Mouse (Mus musculus): ENCODE results near the gene Hoxb3. TPM values are rescaled to one million over a fixed set of nuclear protein-coding genes. Genes with fewer than 3 reads are reported as not detected.

Hoxb3 gene
- polyA plus RNA-seq, 1 experiment from 2014 or later, result 53.8 TPM

- POLR2A ChIA-PET, result interaction anchor here (0.6 to 3.2 kb wide), 8 partner anchors 8 to 405 kb away, joined by 3 to 21 read pairs (median 4); partner anchors contain the start of gene Hoxb2
- DNase-seq (ENCODE audit: low read depth, low spot score), result no peak
Observed at GRCm38 (mm10) chr11:96332105-96332504, 9.0 kb downstream of the Hoxb3 start.

GRCm38 (mm10) chr11:96332618-96333032 lies 9.5 kb downstream of the Hoxb3 start:
- TF ChIP-seq CTCF (IDR thresholded peaks at IDR 0.05), result no peak
- ChIA-PET POLR2A (interaction anchor here (0.6 to 3.2 kb wide), 11 partner anchors 8 to 405 kb away, joined by 3 to 21 read pairs (median 5); partner anchors contain the start of gene Hoxb2), CTCF (interaction anchor here (1.1 to 1.7 kb wide), 3 partner anchors 12 to 20 kb away, joined by 3 to 4 read pairs (median 4); no protein-coding TSS in a partner anchor)
- in situ Hi-C loops (cut with MboI; ENCODE audit: low pct_unique_long_range_greater_than_20kb), result no loop called here
- H3K27me3 ChIP-seq, result no peaks in the 10 kb centered on the region
- DNase-seq (ENCODE audit: low read depth, low spot score) (no peak), ATAC-seq (no peak)

More at GRCm38 (mm10) chr11:96332105-96332504, 9.0 kb downstream of the Hoxb3 start:
- no peaks in the 10 kb centered on the region for H3K27me3 ChIP-seq
- in situ Hi-C loops (cut with MboI; ENCODE audit: low pct_unique_long_range_greater_than_20kb), result no loop called here
- CTCF ChIA-PET, result interaction anchor here (1.1 to 1.3 kb wide), 2 partner anchors 11 to 16 kb away, joined by 3 to 4 read pairs; no protein-coding TSS in a partner anchor
- no peak for TF ChIP-seq CTCF (IDR thresholded peaks at IDR 0.05)
- no peak for ATAC-seq

GRCm38 (mm10) chr11:96333241-96334001 lies 10.3 kb downstream of the Hoxb3 start:
- ATAC-seq, result no peak
- in situ Hi-C loops (cut with MboI; ENCODE audit: low pct_unique_long_range_greater_than_20kb), result no loop called here
- no peak for TF ChIP-seq CTCF (IDR thresholded peaks at IDR 0.05)
- ChIA-PET CTCF (interaction anchor here (1.6 to 1.7 kb wide), 2 partner anchors 11 to 19 kb away, joined by 4 read pairs; no protein-coding TSS in a partner anchor), POLR2A (interaction anchor here (0.6 to 3.2 kb wide), 14 partner anchors 8 to 31 kb away, joined by 3 to 21 read pairs (median 6); partner anchors contain the start of gene Hoxb2)
- no peak for DNase-seq (ENCODE audit: low read depth, low spot score)
- no peaks in the 10 kb centered on the region for H3K27me3 ChIP-seq

GRCm38 (mm10) chr11:96334002-96334364 lies 10.9 kb downstream of the Hoxb3 start:
- in situ Hi-C loops (cut with MboI; ENCODE audit: low pct_unique_long_range_greater_than_20kb), result no loop called here
- ATAC-seq, result no peak
- no peak for TF ChIP-seq CTCF (IDR thresholded peaks at IDR 0.05)
- no peaks in the 10 kb centered on the region for H3K27me3 ChIP-seq
- CTCF ChIA-PET, result interaction anchor here (1.6 to 1.7 kb wide), 2 partner anchors 12 to 19 kb away, joined by 4 read pairs; no protein-coding TSS in a partner anchor
- POLR2A ChIA-PET, result interaction anchor here (0.6 to 3.2 kb wide), 10 partner anchors 10 to 28 kb away, joined by 3 to 21 read pairs (median 6); partner anchors contain the start of gene Hoxb2
- no peak for DNase-seq (ENCODE audit: low read depth, low spot score)

GRCm38 (mm10) chr11:96334998-96335397 lies 11.9 kb downstream of the Hoxb3 start:
- CTCF ChIA-PET, result no interaction called here
- in situ Hi-C loops (cut with MboI; ENCODE audit: low pct_unique_long_range_greater_than_20kb), result no loop called here
- no peak for ATAC-seq
- DNase-seq (ENCODE audit: low read depth, low spot score), result no peak
- no peak for TF ChIP-seq CTCF (IDR thresholded peaks at IDR 0.05)
- POLR2A ChIA-PET, result interaction anchor here (0.6 to 2.2 kb wide), 4 partner anchors 12 to 41 kb away, joined by 3 to 15 read pairs (median 5); no protein-coding TSS in a partner anchor
- no peaks in the 10 kb centered on the region for H3K27me3 ChIP-seq

GRCm38 (mm10) chr11:96336597-96336996 lies 13.5 kb downstream of the Hoxb3 start:
- CTCF ChIA-PET, result interaction anchor here (0.8 to 1.4 kb wide), 2 partner anchors 10 to 58 kb away, joined by 3 to 4 read pairs; no protein-coding TSS in a partner anchor
- ATAC-seq (no peak), DNase-seq (ENCODE audit: low read depth, low spot score) (no peak)
- in situ Hi-C loops (cut with MboI; ENCODE audit: low pct_unique_long_range_greater_than_20kb), result no loop called here
- TF ChIP-seq CTCF (IDR thresholded peaks at IDR 0.05), result no peak
- H3K27me3 ChIP-seq, result no peaks in the 10 kb centered on the region
- POLR2A ChIA-PET, result interaction anchor here (1.0 to 2.1 kb wide), 2 partner anchors 15 to 18 kb away, joined by 4 to 15 read pairs; no protein-coding TSS in a partner anchor

GRCm38 (mm10) chr11:96337026-96337425 lies 13.9 kb downstream of the Hoxb3 start:
- CTCF ChIA-PET, result interaction anchor here (0.8 to 1.4 kb wide), 2 partner anchors 10 to 58 kb away, joined by 3 to 4 read pairs; no protein-coding TSS in a partner anchor
- ATAC-seq, result no peak
- no peaks in the 10 kb centered on the region for H3K27me3 ChIP-seq
- DNase-seq (ENCODE audit: low read depth, low spot score), result no peak
- TF ChIP-seq CTCF (IDR thresholded peaks at IDR 0.05), result no peak
- in situ Hi-C loops (cut with MboI; ENCODE audit: low pct_unique_long_range_greater_than_20kb), result no loop called here
- POLR2A ChIA-PET, result interaction anchor here (0.7 to 2.8 kb wide), 5 partner anchors 10 to 19 kb away, joined by 4 to 15 read pairs (median 7); partner anchors contain the start of gene Hoxb4

- ChIA-PET POLR2A (interaction anchor here (0.9 to 4.3 kb wide), 8 partner anchors 8 to 60 kb away, joined by 3 to 51 read pairs (median 8); partner anchors contain the start of gene Hoxb2), CTCF (interaction anchor here (1.4 to 1.6 kb wide), 2 partner anchors 22 to 25 kb away, joined by 3 to 4 read pairs; no protein-coding TSS in a partner anchor)
- no peak for TF ChIP-seq CTCF (IDR thresholded peaks at IDR 0.05)
- no peaks in the 10 kb centered on the region for H3K27me3 ChIP-seq
- in situ Hi-C loops (cut with MboI; ENCODE audit: low pct_unique_long_range_greater_than_20kb), result no loop called here
- ATAC-seq (no peak), DNase-seq (ENCODE audit: low read depth, low spot score) (no peak)
Observed at GRCm38 (mm10) chr11:96338957-96339855, 16.1 kb downstream of the Hoxb3 start.

- H3K27me3 ChIP-seq, result no peaks in the 10 kb centered on the region
- ChIA-PET POLR2A (interaction anchor here (0.6 to 4.3 kb wide), 23 partner anchors 8 to 397 kb away, joined by 3 to 51 read pairs (median 6); partner anchors contain the start of genes Hoxb2, Hoxb3, Hoxb4 and Hoxb6), CTCF (interaction anchor here (0.8 to 1.9 kb wide), 3 partner anchors 15 to 280 kb away, joined by 3 to 9 read pairs (median 3); no protein-coding TSS in a partner anchor)
- in situ Hi-C loops (cut with MboI; ENCODE audit: low pct_unique_long_range_greater_than_20kb), result no loop called here
- TF ChIP-seq CTCF (IDR thresholded peaks at IDR 0.05), result no peak
- ATAC-seq, result peak; percentile 20
- DNase-seq (ENCODE audit: low read depth, low spot score), result no peak
Observed at GRCm38 (mm10) chr11:96340698-96341365, 17.7 kb downstream of the Hoxb3 start.

Data from Patski (cell line).